Mouse (Mus musculus) embryo, embryonic 10.5 days (tissue): Measurements from ENCODE around the gene Caln1.
A peak's percentile ranks its signal among the peaks of the same experiment; 100 is the strongest.
"Not testable (repeated sequence)": the region's sequence is repeated elsewhere in the genome, so short reads cannot be mapped to it uniquely, and the experiment has no call there.

Experiments used
- DNase-seq: peaks from one replicate; pipeline ENCODE4 v3.0.0-alpha.2; 2015; ENCODE audit warnings: low spot score

Caln1 gene

DNA sequence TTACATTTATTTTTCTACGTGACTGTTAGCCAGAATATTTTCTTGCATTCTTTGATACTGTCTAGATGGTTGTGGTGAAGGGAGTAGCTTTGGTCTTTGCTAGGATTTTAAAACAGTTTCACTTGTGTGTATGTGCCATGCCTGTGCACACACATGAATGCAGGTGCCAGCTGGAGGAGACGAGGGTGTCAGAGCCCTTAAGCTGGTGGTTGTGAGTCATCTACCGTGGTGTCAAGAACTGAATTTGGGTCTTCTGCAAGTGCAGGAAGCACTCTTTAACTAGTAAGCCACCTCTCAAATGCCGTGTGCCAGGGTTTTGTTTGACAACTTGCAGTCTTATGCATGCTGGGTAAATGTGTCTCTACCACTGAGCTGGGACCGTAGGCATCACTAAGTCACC is 178.2 kb downstream of the Caln1 start:
- DNase-seq: no peak

GRCm38 (mm10) chr5:130553916-130554315 is 184.7 kb downstream of the Caln1 start:
- DNase-seq: peak; percentile 39

DNA sequence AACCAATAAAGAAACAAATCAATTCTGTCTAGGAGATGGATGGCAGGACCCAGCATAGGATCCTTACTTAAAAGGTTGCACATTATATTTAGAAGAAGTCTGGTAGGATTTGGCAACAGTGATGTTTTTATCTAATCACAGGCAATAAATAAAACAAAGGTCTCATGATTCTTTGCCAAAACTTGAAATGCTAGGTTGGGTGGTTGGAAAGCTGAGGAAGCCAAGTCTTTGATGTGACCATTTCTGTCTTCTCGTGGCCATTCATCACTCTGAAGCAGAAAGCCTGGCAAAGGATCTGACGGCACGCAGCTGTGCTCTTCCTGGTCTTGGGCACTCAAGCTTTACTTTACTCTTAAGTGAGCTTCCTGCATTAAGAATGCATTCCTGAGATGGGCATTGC is 193.9 kb downstream of the Caln1 start:
- DNase-seq: no peak

- no peak for DNase-seq
Measured at GRCm38 (mm10) chr5:130566002-130566401, 196.7 kb downstream of the Caln1 start.

- no peak for DNase-seq
Measured at GRCm38 (mm10) chr5:130577581-130577980, 208.3 kb downstream of the Caln1 start.

DNA sequence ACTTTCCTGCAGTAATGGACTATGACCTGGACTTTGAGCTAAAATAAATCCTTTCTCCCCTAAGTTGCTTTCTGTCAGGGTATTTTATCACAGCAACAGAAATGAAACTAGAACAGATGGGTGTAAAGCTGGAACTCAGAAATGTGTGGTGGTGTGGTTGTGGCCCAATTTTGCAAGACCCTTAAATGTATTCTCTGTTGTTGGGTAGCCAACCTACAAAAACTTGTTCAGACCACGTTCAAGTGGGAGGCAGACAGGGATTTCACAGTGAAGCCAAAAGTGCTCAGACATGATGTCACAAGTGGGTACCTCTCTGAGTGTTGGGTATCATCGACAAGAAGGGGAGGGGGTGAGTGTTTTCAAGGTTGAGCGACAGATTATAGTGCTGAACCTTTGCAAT is 214.8 kb downstream of the Caln1 start:
- no peak for DNase-seq

DNA sequence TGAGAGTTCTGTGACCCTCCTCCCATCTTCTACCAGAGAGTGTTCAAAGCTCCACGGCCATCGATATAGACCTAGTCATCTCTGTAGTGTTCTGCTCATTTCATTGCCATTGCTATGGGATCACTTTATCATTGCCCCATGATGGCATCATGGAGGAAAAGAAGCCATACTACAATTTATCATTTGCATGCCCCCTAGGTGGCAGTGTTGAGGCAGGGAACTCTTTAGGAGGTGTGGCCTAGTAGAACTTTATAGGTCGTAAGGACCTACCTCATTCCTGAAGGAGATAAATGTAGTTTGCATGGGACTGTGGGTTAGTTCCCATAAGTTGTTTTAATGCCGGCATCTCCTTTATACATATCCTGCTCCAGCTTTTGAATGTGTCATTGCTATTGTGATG is 217.0 kb downstream of the Caln1 start:
- no peak for DNase-seq

GRCm38 (mm10) chr5:130596541-130596940 is 227.3 kb downstream of the Caln1 start:
- DNase-seq: no peak

- DNase-seq: no peak
Measured at GRCm38 (mm10) chr5:130613657-130614056, 244.4 kb downstream of the Caln1 start.

- no peak for DNase-seq
Measured at GRCm38 (mm10) chr5:130614209-130614608, 245.0 kb downstream of the Caln1 start.

GRCm38 (mm10) chr5:130620060-130620459 is 250.8 kb downstream of the Caln1 start:
- peak; percentile 24 for DNase-seq

DNA sequence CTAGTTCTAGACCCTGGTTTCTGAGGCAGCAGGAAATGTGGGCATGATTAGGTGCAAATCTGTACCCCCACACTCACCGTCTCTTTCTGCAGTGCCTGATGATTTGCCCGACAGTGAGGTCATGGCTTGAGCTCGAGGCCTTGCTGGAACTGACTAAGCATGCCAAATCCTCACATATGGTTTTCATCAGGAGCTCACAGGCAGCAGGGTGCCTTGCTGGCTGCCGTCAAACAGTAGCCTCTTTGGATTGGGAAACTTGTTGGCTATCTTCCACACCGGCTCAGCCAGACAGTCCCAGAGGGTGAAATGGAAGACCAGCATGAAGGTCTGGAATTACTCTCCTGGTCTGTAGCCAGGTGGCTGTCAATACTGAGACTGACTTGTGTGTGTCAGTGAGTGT is 254.0 kb downstream of the Caln1 start:
- DNase-seq: peak; percentile 82

DNA sequence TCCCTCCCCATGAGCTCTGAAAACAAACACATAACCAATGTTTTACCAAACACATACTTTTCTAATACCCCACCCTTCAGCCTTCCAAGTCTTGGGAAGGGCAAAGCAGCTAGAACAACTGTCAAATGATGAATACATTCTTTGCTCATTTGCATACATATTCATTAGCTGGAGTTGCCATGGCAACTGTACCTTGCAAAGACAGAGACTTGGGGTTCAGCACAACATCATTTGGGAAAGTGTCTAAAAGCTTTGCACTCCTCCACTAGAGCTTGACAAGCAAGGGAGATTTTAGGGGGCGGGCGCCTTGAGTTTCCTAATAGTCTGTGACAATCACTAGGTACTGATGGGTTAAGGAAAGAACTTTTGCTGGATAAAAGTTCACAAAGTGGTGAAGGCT is 258.5 kb downstream of the Caln1 start:
- no peak for DNase-seq

GRCm38 (mm10) chr5:130635397-130635796 is 266.1 kb downstream of the Caln1 start:
- no peak for DNase-seq

DNA sequence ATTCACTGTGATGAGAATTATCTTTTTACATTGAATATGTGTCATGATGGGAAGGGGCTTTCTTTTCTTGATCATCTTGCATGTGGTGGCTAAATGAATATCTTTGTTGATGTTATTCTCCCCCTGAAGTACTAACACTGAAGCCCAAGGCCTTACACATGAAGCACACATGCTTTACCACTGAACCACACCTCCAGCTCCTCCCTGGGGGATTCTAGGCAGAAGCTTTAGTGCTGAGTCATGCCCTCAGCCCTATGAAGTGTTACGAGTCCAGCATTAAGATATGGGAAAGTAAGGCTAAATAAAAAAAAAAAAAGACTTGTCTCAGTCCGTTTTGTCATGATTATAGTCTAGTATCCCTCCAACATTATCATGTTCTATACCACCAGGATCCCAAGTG is 272.6 kb downstream of the Caln1 start:
- no peak for DNase-seq

DNA sequence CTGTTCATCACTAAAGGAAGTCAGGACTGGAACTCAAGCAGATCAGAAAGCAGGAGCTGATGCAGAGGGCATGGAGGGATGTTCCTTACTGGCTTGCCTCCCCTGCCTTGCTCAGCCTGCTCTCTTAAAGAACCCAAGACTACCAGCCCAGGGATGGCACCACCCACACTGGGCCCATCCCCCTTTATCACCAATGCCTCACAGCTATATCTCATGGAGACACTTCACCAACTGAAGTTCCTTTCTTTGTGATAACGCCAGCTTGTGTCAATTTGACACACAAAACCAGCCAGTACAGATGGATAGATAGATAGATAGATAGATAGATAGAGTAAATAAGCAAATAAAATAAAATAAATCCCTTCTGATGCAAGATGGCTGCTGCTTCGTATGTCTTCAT is 276.9 kb downstream of the Caln1 start:
- DNase-seq: not testable (repeated sequence)

DNA sequence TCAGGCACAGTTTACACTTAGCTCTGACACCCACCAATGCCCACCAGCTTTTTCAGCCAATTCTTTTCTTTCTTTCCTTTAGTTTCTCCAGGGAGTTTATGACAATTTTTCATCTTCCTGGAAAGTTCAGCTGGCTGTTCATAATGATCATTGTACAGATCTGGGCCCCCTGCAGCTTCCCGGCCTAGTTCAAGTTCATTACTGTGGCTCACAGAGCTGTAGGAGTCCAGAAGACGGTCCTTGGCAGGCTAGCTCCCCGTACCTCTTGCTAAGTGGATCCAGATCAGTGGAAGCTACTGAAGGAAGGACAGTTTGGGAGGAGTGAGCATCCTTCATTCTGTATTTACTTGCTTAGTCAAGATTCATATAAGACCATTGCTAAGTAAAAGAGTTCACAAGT is 288.9 kb downstream of the Caln1 start:
- DNase-seq: no peak

DNA sequence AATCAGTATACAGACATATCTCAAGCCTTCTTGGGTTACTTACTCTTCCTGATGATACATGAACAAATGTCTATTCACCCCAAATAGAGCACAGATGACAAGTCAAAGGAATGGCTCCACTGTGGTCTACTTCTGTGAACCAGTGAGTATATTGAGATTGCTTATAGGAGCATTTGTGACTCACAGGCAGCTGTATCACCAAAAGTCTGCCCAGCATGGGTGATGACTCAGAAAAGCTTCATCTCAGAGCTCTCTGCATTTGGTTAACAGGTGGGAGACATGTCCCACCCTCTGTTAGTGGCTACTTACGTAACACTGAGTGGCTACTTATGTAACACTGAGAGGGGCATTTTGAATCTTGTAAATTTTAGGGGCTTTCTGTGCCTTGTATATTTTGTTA is 296.8 kb downstream of the Caln1 start:
- no peak for DNase-seq

- no peak for DNase-seq
Measured at GRCm38 (mm10) chr5:130672588-130672987, 303.3 kb downstream of the Caln1 start.

- DNase-seq: no peak
Measured at GRCm38 (mm10) chr5:130673092-130673491, 303.8 kb downstream of the Caln1 start.

- DNase-seq: no peak
Measured at GRCm38 (mm10) chr5:130677895-130678294, 308.6 kb downstream of the Caln1 start.

- DNase-seq: no peak
Measured at GRCm38 (mm10) chr5:130685911-130686658, 316.8 kb downstream of the Caln1 start.

- DNase-seq: no peak
Measured at GRCm38 (mm10) chr5:130688385-130689138, 319.3 kb downstream of the Caln1 start.

- no peak for DNase-seq
Measured at GRCm38 (mm10) chr5:130691349-130691748, 322.1 kb downstream of the Caln1 start.
